Mouse (Mus musculus): ENCODE results near the gene Zrsr1.

Zrsr1 gene

DNA sequence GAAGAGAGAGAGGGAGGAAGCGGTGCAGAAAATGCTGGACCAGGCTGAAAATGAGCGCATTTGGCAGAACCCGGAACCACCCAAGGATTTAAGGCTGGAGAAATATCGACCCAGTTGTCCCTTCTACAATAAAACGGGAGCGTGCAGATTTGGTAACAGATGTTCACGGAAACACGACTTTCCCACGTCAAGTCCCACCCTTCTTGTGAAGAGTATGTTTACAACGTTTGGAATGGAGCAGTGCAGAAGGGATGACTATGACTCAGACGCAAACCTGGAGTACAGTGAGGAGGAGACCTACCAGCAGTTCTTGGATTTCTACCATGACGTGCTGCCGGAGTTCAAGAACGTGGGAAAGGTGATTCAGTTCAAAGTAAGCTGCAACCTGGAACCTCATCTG is 1.8 kb downstream of the Zrsr1 start:
- no peak for DNase-seq

DNA sequence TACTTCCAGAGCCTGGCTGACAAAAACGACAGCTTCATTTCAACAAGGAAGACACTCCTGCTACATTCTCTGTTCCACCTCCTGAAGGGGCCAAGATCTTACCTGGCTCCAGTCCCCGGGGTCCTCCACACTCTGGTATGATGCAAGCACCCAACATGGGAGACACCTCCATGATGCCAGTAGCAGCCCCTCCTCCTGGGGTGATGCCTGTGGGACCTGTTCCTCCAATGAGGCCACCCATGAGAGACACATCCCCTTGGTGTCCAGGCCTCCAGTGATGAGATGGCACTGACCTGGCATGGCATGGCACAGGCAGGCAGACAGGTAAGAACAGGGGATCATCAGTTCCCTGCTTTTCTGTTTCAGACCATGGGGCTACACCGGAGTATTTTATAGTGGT is 6.4 kb downstream of the Zrsr1 start:
- no peak for DNase-seq

DNA sequence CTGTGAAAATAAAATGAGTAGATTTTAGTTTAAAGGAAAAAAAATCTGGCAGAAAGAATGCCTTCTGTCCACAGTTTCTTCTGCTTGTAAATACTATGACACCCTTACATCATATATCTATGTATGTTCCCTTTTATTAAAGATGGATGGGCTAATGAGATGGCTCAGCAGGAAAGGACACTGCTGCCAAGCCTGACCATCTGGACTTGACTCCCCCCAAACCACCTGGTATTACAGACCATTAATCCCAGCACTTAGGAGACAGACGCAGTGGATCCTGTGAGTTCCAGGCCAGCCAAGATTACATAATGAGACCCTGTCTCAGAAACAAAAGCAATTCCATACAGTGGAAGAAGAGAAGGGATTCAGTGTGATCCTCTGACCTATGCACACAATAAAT is 6.9 kb downstream of the Zrsr1 start:
- no peak for DNase-seq

DNA sequence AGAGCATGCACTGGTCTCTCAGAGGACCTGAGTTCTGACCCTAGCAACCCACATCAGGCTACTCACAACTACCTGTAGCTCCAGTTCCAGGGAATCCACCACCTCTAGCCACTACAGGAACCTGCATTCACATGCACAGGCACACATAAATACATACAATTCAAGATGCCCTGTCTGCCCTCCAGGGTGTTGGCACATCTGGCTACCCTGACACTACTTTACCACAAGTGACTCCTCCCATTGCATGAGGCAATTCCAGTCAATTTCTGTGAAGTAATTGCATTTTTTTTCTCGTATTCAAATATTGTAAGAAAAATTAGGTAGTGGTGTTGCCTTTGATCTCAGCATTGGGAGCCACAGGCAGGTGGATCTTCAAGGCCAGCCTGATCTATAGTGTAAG is 7.4 kb downstream of the Zrsr1 start:
- no peak for DNase-seq

DNA sequence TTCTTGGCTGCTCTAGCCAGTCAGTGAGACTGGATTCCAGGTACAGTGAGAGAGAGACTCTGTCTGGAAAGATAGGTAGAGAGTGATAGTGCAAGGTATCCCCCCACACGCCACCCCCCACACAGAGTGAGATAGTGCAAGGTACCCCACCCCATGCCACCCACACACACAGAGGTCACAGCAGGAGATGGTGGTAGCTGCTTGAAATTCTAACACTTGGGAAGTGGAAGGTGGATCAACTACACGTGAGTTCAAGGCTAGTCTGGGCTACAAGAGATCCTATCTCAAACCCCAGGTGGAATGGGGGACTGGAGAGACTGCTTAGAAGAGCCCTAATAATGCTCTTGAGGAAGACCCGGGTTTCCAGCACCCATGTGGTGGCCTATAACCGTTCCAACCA is 9.2 kb downstream of the Zrsr1 start:
- no peak for DNase-seq

DNA sequence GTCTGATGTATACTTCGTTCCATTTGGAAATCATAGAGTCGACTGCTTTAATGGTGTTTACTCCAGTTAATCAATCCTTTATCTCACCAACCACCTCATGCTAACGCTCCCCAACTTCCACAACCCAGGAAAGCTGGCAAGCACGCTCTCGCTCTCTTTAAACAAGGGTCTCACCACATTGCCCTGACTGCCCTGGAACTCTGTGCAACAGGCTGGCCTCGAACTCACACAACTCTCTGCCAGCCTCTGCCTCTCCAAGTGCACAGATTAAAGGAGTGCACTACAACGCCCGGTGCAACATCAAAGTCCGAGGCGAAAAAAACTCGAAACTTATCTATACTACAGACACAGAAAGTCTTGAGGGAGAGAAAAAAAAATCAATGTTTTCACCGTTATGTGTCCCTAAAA is 9.7 kb downstream of the Zrsr1 start:
- no peak for DNase-seq

DNA sequence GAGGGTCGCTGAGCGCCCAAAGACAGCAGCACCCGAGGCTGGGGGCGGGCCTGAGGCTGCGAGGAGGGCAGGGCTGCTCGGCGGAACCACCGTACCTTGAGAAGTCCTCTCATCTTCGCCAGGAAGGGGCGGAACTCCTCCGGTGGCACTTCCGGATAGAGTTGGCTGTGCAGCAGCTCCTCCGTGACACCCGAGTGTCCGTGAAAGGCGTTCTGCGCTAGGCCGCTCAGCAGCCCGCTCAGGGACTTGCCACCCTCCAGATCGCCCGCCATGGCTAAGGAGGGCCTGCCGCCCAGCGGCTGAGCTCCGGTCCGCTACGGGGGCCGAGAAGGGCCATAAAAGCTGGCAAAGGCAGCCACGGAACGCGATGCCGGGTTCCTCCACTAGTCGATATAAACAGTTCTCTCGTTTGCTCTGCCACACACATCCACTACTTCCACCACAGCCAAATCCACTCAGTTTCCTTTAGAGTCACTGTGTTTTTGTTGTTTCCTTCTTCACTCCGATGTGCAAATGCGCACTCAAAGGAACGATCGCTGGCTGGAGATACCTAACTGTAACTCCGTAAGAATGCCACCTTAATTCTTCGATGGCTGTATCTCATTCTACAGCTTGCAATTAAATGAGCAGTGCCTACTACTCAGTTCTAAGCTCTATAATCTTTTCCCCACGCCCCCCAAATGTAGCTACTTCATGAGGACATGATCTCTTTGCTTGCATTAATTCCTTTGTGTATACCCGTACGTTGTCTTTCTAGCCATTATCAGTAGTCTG is 10.4 kb downstream of the Zrsr1 start, which contains the start of the genes Gm28048 and Commd1:
Gene Gm28048, minus strand, starts transcription at position 107 of the 774 bp plus-strand sequence.
Gene Commd1, minus strand, starts transcription at position 399 of the 774 bp plus-strand sequence.
- peak; percentile 94 for DNase-seq

DNA sequence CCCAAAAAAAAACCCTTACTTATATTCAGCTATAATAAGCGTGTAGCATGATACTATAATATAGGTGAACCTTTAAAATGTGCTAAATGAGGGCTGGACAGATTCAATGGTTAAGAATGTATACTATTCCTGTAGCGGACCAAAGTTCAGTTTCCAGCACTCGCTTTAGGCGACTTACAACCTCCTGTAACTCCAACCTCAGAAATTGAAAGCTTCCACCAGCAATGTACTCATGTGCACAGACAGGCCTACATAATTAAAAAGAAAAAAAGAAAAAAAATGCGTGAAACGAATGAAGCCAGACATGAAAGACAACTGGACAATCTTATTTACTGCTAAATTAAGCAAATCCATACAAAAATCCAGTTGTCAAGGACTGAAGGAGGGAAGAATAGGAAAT is 11.0 kb downstream of the Zrsr1 start:
- no peak for DNase-seq

DNA sequence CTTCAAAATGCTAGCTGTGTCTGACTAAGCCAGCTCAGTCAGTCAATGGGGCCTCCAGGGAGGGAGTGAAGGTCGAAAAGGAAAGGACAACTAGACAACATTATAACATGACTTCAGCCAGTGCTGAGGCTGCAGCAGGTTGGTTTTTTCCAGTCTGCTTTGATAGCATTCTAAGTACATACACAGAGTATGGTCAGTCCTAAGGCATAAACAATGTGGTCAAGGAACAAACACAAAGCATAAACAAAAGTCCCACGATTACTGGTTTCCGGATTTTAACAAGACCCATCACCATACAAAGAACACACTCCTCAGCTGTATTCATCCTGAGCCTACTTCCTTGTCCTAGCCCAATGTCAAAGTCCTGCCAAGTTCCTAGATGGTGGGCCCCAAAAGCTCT is 13.7 kb downstream of the Zrsr1 start:
- DNase-seq = no peak

DNA sequence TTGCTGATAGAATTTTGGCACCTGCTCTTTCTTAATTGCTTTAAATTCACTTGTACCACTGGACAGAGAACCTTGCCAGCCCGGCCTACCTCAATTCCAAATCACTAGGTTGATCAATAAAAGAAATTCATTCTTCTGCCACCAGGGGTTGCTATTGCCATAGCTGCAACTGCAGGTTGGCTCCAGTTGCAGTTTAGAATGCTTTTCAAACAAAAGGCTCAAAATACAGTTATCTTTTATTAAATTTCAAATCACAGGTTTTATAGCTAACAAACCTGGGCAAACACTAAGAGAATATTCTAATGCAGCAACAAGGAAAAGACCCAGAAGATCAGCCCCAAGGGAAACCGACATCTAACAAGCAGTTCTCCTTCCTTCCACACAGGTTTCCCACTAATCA is 15.6 kb downstream of the Zrsr1 start:
- DNase-seq = no peak

DNA sequence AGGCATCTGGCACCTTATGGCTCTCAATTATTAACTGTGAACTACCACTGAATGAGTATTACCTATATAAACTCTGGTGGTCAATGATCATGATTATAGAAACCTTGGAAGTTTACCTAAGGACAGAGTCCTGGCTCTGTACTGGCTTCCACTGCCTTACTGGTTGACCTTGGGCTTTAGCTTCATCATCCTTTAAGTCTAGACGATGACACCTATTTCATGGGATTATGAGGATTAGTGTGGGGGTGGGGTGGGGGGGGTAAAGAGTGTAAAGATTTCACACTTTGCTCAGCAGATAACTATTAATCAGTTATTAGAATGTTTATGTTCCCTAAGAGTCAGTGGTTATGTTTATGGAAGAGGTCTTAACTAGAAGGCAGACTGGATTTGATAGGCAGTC is 18.0 kb downstream of the Zrsr1 start:
- no peak for DNase-seq

DNA sequence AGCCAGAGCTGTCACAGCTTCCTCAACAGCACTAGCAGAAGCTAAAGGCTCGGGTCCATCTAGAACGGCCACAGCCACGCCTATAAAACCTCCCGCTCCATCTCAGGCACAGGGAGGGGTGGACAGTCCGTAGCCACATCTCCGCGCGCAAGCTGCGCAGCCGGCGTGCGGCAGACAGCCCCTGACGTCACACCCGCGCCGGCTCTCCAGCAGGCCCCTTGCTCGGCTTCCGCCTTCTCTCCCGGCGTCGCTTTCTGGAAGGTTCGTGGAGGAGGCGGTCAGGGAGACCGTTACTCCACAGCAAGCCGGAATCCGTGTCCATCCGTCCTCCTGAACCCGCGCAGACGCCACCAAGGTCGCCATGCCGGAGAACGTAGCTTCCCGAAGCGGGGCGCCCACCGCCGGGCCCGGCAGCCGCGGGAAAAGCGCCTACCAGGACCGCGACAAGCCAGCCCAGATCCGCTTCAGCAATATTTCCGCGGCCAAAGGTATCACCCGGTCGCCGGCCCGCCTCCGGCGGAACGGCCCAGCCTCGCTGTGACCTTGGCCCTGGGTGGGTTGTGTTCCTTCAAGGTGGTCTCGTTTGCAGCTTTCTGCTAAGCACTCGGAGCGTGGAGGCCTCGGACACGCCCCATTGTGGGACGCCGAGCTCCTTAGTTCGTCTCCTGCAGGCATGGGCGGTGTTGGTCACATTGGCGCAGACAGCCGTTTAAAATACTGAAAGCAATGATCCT is 18.8 kb downstream of the Zrsr1 start, which contains the start of gene Cct4:
Gene Cct4, plus strand, starts transcription at position 127 of the 734 bp plus-strand sequence.
- peak; percentile 95 for DNase-seq

DNA sequence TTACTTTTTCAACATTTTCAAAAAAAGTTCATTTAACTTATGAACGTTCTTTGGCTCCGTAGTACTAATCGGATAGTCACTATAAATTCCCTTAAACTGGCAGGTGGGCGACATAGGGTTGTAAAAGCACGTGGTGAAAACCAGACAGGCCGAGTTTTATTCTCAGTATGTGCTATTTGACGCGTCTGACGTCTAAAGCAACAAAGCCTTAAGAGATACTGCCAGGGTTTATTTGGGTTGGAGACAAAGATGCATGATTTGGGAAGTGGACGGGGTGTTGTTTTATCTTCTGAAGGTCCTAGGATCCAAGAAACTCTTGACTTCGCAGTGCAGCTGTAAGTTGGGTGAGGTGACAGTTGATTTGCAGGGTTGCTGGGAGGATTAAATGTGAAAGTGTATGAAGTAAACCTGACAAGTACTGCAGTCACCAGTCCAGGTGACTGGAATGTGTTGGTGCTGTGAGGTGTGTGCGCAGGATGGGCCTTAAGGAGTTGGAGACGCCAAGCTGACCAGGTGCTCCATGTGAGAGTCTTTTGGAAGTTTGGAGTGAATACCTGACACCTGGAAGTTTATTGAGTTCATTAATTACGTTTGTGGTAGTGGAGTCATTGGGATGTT is 19.5 kb downstream of the Zrsr1 start:
- no peak for DNase-seq

DNA sequence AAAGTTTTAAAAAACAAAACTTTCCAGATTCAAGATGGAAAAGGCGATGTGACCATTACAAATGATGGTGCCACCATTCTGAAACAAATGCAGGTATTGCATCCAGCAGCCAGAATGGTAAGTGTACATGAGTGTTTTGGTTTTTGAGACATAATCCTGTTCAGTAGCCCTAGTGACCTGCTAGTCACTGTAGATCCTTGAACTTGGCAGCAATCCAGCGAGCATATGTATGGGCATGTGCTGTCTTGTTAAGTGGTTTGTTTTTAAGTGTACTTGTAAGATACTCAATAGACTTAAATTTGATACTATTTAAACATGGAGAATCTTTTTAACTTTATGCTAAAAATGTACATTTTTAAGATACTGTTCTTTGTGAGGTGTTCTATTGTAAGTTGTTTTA is 22.5 kb downstream of the Zrsr1 start:
- DNase-seq = no peak

DNA sequence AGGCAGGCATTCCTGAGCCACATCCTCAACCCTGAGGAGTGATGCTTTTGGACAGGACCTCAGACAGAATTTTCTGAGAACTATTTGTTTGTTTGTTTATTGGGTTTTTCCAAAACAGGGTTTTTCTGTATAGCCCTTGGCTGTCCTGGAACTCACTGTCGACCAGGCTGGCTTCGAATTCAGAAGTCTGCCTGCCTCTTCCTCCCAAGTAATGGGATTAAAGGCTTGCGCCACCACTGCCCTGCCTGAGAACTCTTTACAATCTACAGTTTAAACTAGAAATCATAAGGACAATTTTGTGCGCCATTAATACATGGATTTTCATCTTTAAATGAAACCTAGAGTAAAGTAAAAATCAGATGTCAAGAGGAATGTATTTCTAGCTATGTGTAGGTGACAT is 23.7 kb downstream of the Zrsr1 start:
- no peak for DNase-seq

DNA sequence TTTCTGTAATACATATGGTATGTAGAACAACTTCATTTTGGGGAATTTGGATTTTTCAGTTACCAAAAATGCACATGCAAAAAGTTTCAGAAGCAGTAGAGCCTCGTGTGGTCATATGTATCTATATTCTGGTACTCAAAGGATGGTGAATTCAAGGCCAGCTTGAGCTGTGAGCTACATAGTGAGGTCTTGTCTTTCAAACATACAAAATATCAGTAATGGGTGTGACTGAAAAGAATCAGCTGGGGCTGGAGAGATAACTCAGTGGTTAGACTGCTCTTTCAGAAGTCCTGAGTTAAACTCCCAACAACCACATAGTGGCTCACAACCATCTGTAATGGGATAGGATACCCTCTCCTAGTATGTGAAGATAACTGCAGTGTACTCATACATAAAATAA is 26.5 kb downstream of the Zrsr1 start:
- DNase-seq = no peak

DNA sequence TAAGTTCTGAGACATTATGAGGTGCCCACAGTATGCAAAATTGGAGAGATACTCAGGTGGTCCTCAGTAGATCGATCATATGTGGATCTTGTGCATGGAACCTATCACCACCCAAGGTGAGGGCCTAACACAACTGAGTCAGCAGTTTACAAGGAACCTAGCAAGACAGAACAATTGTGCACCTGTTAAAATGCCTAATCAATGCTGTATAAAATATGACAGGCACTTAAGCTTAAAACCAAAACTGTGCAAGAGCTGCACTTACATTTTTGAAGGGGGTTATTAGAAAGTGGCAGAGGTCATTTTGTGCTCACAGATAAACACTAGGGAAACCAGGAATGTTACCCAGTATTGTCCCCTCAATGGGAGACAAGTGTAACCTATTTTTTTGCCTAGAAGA is 33.5 kb downstream of the Zrsr1 start:
- no peak for DNase-seq

DNA sequence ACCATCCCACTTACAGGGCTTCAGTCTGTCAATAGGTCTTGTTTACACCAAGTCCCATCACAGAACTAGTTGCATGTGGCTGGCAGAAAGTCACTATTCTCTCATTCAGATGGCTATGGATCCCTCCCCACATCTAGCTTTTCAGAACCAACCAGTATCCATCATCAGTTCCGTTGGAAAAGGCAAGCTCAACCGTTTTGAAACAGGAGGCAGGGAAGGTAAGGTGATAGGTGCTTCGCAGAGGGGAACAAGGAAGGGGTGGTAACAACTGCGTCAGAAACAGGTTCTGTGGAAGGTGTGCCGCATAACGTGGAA is 35.3 kb downstream of the Zrsr1 start:
- no peak for DNase-seq

DNA sequence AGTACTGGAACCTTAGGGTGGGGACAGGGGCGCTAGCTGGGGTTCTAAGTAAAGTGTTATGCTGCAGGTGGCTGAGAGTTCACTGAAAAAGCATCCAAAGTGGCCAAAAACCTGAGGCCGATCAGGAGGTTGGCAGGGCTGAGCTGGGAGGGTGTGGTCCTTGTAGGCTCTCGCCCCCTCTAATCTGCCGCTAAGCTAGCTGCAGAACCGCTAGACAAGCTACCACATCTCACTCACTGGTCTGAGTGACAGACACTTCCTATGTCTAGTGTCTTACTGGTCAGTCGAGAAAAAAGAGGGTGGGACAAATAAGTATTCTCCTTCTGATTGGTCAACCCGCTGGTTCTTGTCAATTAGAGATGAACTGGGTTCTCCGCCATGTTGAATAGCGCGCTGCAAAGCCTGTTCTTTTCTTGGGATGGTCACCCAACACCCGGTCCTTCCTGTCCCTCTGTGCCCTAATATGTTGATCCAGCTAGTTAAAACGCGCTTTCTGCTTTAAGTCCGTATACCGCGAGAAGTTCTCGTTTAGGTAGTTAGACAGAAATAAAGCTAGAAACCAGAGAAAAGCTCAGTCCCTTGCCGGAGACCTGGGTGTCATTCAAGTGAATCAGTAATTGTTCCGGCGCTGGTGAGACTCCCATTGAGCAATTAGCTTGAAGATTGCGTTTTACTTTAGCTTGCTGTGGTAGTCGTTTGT is 35.8 kb downstream of the Zrsr1 start, which contains the start of gene Fam161a:
Gene Fam161a, plus strand, starts transcription at position 51 of the 700 bp plus-strand sequence.
- DNase-seq = peak; percentile 96

DNA sequence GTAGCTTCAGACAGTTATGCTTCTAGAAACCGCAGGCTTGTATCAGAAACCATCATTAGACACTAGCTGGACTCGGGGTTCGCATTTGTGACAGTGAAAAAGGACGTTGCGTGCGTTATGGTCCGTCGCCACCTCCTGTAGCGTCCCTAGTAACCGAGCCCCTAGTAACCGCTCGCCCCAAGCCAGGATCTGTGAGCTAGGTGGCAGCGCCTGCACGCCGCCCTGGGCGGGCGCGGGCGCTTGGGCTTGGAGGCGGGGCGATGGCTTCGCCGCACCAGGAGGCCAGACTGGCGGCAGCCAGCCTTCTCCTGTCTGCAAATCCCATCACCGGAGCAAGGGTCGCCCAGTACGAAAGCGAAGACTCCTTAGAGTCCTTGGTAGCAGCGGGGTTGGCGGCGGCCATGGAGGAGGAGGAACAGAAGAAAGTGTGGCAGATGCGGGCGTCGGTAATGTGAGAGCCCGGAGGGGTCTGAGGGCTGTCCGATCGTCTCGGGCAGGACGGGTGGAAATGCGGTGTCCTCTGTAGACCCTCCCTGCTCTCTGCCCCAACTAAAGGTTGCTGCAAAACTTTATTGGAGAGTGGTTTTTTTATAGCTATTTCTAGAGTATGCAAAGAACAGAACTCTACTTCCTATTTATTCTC is 36.5 kb downstream of the Zrsr1 start:
- peak; percentile 86 for DNase-seq

DNA sequence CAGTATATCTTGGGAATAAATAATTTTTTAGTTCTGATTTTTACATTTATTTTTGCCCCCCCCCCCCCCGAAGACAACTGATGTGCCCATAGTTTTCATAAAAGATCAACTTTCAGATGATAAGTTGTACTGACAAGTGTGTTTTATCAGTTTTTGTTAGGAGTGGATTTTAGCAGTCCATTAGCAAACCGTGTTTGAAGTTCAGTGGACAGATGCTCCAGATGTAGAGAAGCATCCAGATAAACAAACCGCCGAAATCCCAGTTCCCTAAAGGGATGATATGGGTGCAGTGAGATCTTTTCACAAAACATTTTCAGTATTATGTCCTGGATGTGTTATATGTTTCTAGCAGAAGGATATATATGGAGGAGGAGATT is 37.0 kb downstream of the Zrsr1 start:
- DNase-seq = no peak

DNA sequence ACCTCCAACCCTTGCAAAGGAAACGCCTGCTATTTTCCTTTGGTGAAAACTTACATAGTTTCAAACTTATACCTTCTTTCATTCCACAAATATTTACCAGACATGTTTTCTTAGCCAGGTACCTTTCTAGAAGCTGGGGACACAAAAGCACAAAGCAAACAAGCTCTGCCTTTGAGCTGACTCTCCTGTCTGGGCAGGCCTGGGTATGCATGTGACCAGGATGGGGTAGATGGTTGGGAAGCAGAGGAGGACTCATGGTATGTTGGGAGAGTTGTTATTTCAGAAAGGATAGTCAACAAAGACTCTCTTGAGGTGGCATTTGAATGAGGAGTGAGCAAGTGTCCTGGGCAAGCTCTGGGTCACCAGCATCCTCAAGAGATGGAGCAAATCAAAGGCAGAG is 41.3 kb downstream of the Zrsr1 start:
- no peak for DNase-seq

Data from layer of hippocampus, adult 9-11 months (tissue).